Mouse (Mus musculus) forebrain, embryonic 15.5 days (tissue): ENCODE measurements at regions not wholly inside any gene's neighbourhood (a gene's known extent, or its start where the extent isn't known, plus 50 kb on each side); places are given as distances from the start of the nearest gene placed in this dataset.

Source experiments
- ATAC-seq: fragments of 200-750 bp; cut with Nextera tagmentation; replicated peaks from 2 replicates; pipeline ENCODE4 v1.8.0; 2017; ENCODE audit warnings: mild to moderate bottlenecking, moderate TSS enrichment, moderate library complexity
- H3K27ac ChIP-seq: fragments of 300-500 bp; sonication (generic); replicated peaks from 2 replicates; pipeline ENCODE4 v1.5.1; 2015; ENCODE audit warnings: mild to moderate bottlenecking, inconsistent platforms
- H3K27me3 ChIP-seq: fragments of 300-500 bp; sonication (generic); 2 replicates; pipeline ENCODE4 v1.6.1; 2015; ENCODE audit warnings: inconsistent platforms
- H3K36me3 ChIP-seq: fragments of 300-500 bp; sonication (generic); 2 replicates; pipeline ENCODE4 v1.6.1; 2015; ENCODE audit warnings: mild to moderate bottlenecking, inconsistent platforms
- H3K4me1 ChIP-seq: fragments of 300-500 bp; sonication (generic); 2 replicates; pipeline ENCODE4 v1.6.1; 2015; ENCODE audit warnings: inconsistent platforms
- H3K4me2 ChIP-seq: fragments of 300-500 bp; sonication (generic); replicated peaks from 2 replicates; pipeline ENCODE4 v1.6.1; 2015; ENCODE audit warnings: mild to moderate bottlenecking, inconsistent platforms
- H3K4me3 ChIP-seq: fragments of 300-500 bp; sonication (generic); 2 replicates; pipeline ENCODE4 v1.5.1; 2015; ENCODE audit warnings: mild to moderate bottlenecking, inconsistent platforms
- H3K9ac ChIP-seq: fragments of 300-500 bp; sonication (generic); replicated peaks from 2 replicates; pipeline ENCODE4 v1.6.1; 2015; ENCODE audit warnings: mild to moderate bottlenecking, inconsistent platforms
- H3K9me3 ChIP-seq: fragments of 300-500 bp; sonication (generic); 2 replicates; pipeline ENCODE4 v1.6.1; 2016; ENCODE audit warnings: inconsistent platforms
- WGBS: fragments of 180-500 bp; shearing (Covaris S2); methylation state at CpG from one replicate; pipeline ENCODE4 v1.1.7; 2015; ENCODE audit warnings: mixed read lengths; 5-methylcytosine and 5-hydroxymethylcytosine counted together

- H3K9ac ChIP-seq: no peak overlapping the region
- no peaks in the 10 kb centered on the region for H3K27me3 ChIP-seq
- ATAC-seq: peak; percentile 79
- H3K4me1 ChIP-seq: peaks cover 4% of the 10 kb centered on the region; the same call in 1 of the 2 replicates
- no peaks in the 10 kb centered on the region for H3K36me3 ChIP-seq
- H3K9me3 ChIP-seq: no peaks in the 10 kb centered on the region
- no peak overlapping the region for H3K4me2 ChIP-seq
- H3K27ac ChIP-seq: no peak overlapping the region
- H3K4me3 ChIP-seq: no peak overlapping the region
- WGBS: 30% methylated on average over 16 of the region's 16 CpGs
These were observed 85.8 kb upstream of the Hmcn1 start for GRCm38 (mm10) chr1:151078909-151079522.

- WGBS: 82% methylated on average over 15 of the region's 15 CpGs
- Histone ChIP-seq H3K4me3 (no peak overlapping the region), H3K4me2 (no peak overlapping the region), H3K9ac (no peak overlapping the region), H3K9me3 (no peaks in the 10 kb centered on the region), H3K27me3 (no peaks in the 10 kb centered on the region), H3K4me1 (peaks cover 4% of the 10 kb centered on the region; the same call in 1 of the 2 replicates), H3K36me3 (no peaks in the 10 kb centered on the region), H3K27ac (no peak overlapping the region)
- ATAC-seq: no peak
These were observed 86.6 kb upstream of the Hmcn1 start for GRCm38 (mm10) chr1:151079614-151080360.

GRCm38 (mm10) chr1:151080510-151080980, 87.3 kb upstream of the Hmcn1 start:
- Histone ChIP-seq H3K9ac (no peak overlapping the region), H3K9me3 (no peaks in the 10 kb centered on the region), H3K36me3 (no peaks in the 10 kb centered on the region), H3K4me1 (peaks cover 4% of the 10 kb centered on the region; the same call in 1 of the 2 replicates), H3K27ac (no peak overlapping the region), H3K4me2 (no peak overlapping the region), H3K27me3 (no peaks in the 10 kb centered on the region), H3K4me3 (no peak overlapping the region)
- ATAC-seq: no peak
- 72% methylated on average over 9 of the region's 9 CpGs for WGBS

GRCm38 (mm10) chr1:151082510-151083033, 89.3 kb upstream of the Hmcn1 start:
- Histone ChIP-seq H3K9me3 (no peaks in the 10 kb centered on the region), H3K36me3 (no peaks in the 10 kb centered on the region), H3K4me2 (no peak overlapping the region), H3K4me3 (no peak overlapping the region), H3K27ac (no peak overlapping the region), H3K27me3 (no peaks in the 10 kb centered on the region), H3K9ac (no peak overlapping the region), H3K4me1 (peaks cover 4% of the 10 kb centered on the region; the same call in 1 of the 2 replicates)
- WGBS: 79% methylated on average over 5 of the region's 5 CpGs
- ATAC-seq: no peak

- no peak for ATAC-seq
- no peak overlapping the region for H3K4me2 ChIP-seq
- no peaks in the 10 kb centered on the region for H3K36me3 ChIP-seq
- no peaks in the 10 kb centered on the region for H3K27me3 ChIP-seq
- no peak overlapping the region for H3K9ac ChIP-seq
- no peak overlapping the region for H3K27ac ChIP-seq
- H3K9me3 ChIP-seq: no peaks in the 10 kb centered on the region
- no peak overlapping the region for H3K4me3 ChIP-seq
- WGBS: 81% methylated on average over 2 of the region's 2 CpGs
- H3K4me1 ChIP-seq: peaks cover 4% of the 10 kb centered on the region; the same call in 1 of the 2 replicates
These were observed 90.6 kb upstream of the Hmcn1 start for GRCm38 (mm10) chr1:151083806-151084205.

- H3K4me2 ChIP-seq: no peak overlapping the region
- H3K27me3 ChIP-seq: no peaks in the 10 kb centered on the region
- WGBS: 56% methylated on average over 22 of the region's 22 CpGs
- H3K9ac ChIP-seq: no peak overlapping the region
- no peak overlapping the region for H3K4me3 ChIP-seq
- no peaks in the 10 kb centered on the region for H3K9me3 ChIP-seq
- ATAC-seq: 0 out of 2 replicates have a peak, but pooled peaks have one; percentile 12
- H3K36me3 ChIP-seq: no peaks in the 10 kb centered on the region
- no peaks in the 10 kb centered on the region for H3K4me1 ChIP-seq
- no peak overlapping the region for H3K27ac ChIP-seq
These were observed 93.0 kb upstream of the Hmcn1 start for GRCm38 (mm10) chr1:151086111-151086859.

GRCm38 (mm10) chr1:151087151-151087660, 94.0 kb upstream of the Hmcn1 start:
- H3K27me3 ChIP-seq: no peaks in the 10 kb centered on the region
- no peak overlapping the region for H3K4me3 ChIP-seq

GRCm38 (mm10) chr1:151087811-151088511, 94.4 kb upstream of the Gm47985 start:
- no peak overlapping the region for H3K9ac ChIP-seq
- H3K4me1 ChIP-seq: no peaks in the 10 kb centered on the region
- WGBS: 81% methylated on average over 14 of the region's 14 CpGs
- no peak overlapping the region for H3K4me2 ChIP-seq
- H3K4me3 ChIP-seq: no peak overlapping the region
- no peaks in the 10 kb centered on the region for H3K9me3 ChIP-seq
- H3K36me3 ChIP-seq: no peaks in the 10 kb centered on the region
- H3K27me3 ChIP-seq: no peaks in the 10 kb centered on the region
- H3K27ac ChIP-seq: no peak overlapping the region
- no peak for ATAC-seq

More at GRCm38 (mm10) chr1:151087151-151087660, 94.0 kb upstream of the Hmcn1 start:
- 77% methylated on average over 8 of the region's 8 CpGs for WGBS
- no peaks in the 10 kb centered on the region for H3K4me1 ChIP-seq
- ATAC-seq: 0 out of 2 replicates have a peak, but pooled peaks have one; percentile 13
- no peaks in the 10 kb centered on the region for H3K36me3 ChIP-seq
- no peaks in the 10 kb centered on the region for H3K9me3 ChIP-seq
- H3K9ac ChIP-seq: no peak overlapping the region
- no peak overlapping the region for H3K27ac ChIP-seq
- no peak overlapping the region for H3K4me2 ChIP-seq

- WGBS: 69% methylated on average over 11 of the region's 11 CpGs
- Histone ChIP-seq H3K9me3 (no peaks in the 10 kb centered on the region), H3K4me1 (no peaks in the 10 kb centered on the region), H3K27ac (no peak overlapping the region), H3K4me3 (no peak overlapping the region), H3K36me3 (no peaks in the 10 kb centered on the region), H3K27me3 (no peaks in the 10 kb centered on the region), H3K9ac (no peak overlapping the region), H3K4me2 (no peak overlapping the region)
- no peak for ATAC-seq
These were observed 93.7 kb upstream of the Gm47985 start for GRCm38 (mm10) chr1:151088535-151089125.

GRCm38 (mm10) chr1:151092035-151092434, 90.3 kb upstream of the Gm47985 start:
- Histone ChIP-seq H3K4me2 (no peak overlapping the region), H3K36me3 (no peaks in the 10 kb centered on the region), H3K27ac (no peak overlapping the region), H3K4me1 (peaks cover 9% of the 10 kb centered on the region; the same call in 1 of the 2 replicates), H3K4me3 (no peak overlapping the region), H3K9ac (no peak overlapping the region), H3K9me3 (no peaks in the 10 kb centered on the region), H3K27me3 (no peaks in the 10 kb centered on the region)
- no peak for ATAC-seq
- WGBS: 55% methylated on average over 4 of the region's 4 CpGs
